Mouse (Mus musculus) thymus, adult 18-20 months (tissue): Measurements from ENCODE around the gene Gm8797.
"Not testable (repeated sequence)": the region's sequence is repeated elsewhere in the genome, so short reads cannot be mapped to it uniquely, and the experiment has no call there.

Experiments
- DNase-seq, 2 experiments: peaks; one replicate each; pipeline ENCODE4 v3.0.0; 2022; ENCODE audit warnings: mixed read lengths in 2 of 2

The Gm8797 gene

DNA sequence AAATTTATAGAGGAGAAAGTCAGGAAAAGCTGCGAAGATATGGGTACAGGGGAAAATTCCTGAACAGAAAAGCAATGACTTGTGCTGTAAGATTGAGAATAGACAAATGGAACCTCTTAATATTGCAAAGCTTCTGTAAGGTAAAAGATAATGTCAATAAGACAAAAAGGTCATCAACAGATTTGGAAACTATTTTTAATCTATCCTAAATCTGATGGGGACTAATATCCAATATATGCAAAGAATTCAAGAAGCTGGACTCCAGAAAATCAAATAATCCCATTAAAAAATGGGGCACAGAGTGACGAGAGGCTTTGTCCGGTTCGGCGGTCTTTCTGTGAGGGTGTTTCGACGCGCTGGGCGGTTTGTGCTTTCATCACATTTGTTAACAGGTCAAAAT, at the start of gene Gm8797:
Gene Gm8797 (plus strand): TSS at position 301 of the 400 bp plus-strand sequence.
- not testable (repeated sequence) for DNase-seq

DNA sequence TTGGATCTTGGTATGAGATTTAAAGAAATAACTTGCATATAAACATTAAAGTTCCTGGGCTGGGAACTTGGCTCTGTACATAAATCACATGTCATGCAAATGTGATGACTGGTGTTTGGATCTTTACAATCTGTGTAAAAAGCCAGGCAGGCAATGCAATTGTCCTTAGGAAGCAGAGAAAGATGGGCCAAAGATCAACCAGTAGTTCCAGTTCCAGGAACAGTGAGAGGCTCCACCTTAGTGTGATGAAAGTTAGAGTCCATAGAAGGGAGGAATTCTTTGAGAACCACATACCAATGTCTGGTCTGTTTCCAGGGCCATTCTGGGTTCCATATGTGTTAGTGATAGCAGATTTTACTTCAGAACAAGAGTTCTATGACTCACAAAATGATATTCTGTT, 36.1 kb upstream of the Gm8797 start:
- no peak for DNase-seq

DNA sequence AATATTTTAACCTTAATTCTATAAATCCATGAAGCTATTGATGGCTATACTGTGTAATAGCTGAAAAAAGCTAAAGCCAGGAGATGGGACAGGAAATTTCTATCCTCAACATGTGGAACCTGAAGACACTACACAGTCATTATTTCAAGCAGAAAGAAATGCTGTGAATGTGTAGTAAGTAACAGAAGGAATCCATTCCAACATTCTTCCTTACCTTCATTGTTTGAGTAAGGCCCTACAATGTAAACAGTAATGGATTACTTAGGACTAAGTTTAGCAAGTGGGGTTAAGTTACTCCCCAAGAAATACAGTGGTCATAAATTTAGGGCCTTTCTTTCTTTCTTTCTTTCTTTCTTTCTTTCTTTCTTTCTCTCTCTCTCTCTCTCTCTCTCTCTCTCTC, 17.7 kb upstream of the Gm8797 start:
- no peak for DNase-seq

DNA sequence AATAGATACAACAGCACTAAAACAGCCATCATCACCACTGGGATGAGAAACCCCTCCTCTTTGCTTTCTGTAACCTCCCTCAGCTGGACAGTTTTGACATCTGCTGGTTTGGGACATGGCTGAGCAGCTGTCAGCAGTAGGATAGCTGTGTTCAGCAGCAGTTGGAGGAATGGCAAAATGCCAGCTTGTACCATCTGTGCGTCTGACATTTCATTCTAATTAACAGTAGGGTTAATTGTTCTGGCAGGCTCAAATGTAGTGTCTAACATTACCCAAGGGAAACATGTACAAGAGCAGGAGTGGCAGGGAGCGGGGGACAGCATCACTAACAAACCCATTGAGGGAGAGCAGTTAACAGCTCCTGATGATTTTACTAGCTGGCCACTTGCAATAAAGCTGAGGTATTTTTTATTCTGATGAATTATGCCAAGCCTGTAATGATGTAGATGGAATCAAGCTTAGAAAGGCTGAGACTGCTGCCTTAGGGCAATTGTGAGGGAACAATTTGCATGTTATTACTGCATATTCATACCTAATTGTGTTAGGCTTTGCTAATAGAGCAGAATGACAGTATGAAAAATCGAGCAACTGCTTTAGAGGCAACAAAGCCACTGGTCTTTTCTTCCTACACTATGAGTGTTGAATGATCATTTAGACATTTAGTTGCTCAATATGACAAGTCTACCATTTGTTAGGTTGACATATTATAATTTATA, 4.3 kb downstream of the Gm8797 start:
- no peak for DNase-seq

DNA sequence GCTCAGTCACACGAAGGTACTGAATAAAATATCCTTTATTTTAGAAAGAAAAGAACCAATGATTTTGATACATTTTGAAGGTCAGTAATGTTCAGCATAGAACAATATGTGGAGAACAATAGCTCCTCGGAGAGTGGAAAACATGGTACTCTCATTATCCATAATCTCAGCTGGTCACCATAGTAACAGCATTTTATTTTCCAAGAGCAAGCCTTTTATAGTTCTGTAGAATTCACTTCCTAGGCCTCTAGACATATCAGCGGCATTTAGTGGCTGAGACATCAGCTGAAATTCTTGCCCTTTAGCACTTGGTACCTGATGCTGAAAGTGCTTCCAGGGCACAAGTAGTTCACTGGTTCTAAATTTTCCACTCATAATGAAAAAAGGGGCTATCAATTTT, 15.7 kb downstream of the Gm8797 start:
- DNase-seq: no peak

DNA sequence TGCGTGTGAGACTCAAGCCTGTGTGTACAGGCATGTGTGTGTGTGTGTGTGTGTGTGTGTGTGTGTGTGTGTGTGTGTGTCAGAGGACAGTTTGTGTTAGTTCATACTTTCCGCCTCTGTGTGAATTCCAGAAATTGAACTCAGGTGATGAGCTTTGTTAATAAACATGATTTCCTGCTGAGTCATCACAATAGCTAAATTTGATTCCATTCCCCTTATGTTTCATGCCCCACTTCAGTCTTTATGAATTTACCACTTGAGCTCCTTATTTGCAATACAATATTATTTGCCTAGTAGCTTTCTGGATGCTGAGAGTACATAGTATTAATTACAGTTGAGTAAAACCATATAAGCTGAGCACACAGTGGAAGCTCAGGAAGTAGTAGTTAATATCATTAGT, 26.3 kb downstream of the Gm8797 start:
- no peak for DNase-seq
